Mouse (Mus musculus): ENCODE measurements around the gene Mnat1. TPM values are rescaled to one million over a fixed set of nuclear protein-coding genes. Genes with fewer than 3 reads are reported as not detected.

Mnat1 gene
- polyA plus RNA-seq, 1 experiment from 2014 or later = 17.3 TPM

DNA sequence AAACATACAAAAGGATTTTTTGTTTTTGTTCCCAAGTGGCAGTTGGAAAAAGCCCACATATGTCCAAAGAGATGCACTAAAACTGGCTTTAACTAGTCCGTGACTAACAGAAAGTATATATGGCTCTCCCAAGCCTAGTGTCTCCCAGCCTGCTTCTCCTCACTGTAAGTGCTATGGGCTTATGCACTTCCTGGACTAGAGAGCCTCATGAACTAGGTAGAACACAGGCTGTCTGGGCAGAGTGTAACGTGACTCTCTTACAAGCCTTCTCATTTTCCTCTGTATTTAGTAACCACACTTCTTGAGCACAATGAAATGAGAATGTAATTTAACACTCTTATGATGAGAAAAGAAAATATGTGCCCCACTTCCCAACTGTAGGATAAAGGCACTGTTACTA lies 185.2 kb downstream of the Mnat1 start:
- Histone ChIP-seq H3K4me1 (replicated peaks; ENCODE audit: control insufficient read depth, insufficient read depth, low read length) (no peaks in the 10 kb centered on the region), H3K9ac (replicated peaks; ENCODE audit: low read depth, low read length) (no peak overlapping the region), H3K36me3 (ENCODE audit: control insufficient read depth, insufficient read depth) (no peaks in the 10 kb centered on the region), H3K27ac (ENCODE audit: low read length) (no peak overlapping the region), H3K4me3 (replicated peaks; ENCODE audit: low read length) (no peak overlapping the region), H3K27me3 (replicated peaks; ENCODE audit: control insufficient read depth, insufficient read depth, low read length) (no peaks in the 10 kb centered on the region), H3K4me2 (ENCODE audit: low read length) (no peak overlapping the region), H3K9me3 (ENCODE audit: control insufficient read depth, low read length) (no peaks in the 10 kb centered on the region)
- no peak for ATAC-seq
- 93% methylated on average over 2 of the region's 2 CpGs for WGBS

GRCm38 (mm10) chr12:73317706-73318686 lies 194.5 kb downstream of the Mnat1 start:
- no peak overlapping the region for H3K4me2 ChIP-seq (ENCODE audit: low read length)
- H3K9me3 ChIP-seq (ENCODE audit: control insufficient read depth, low read length) = no peaks in the 10 kb centered on the region
- H3K4me1 ChIP-seq (replicated peaks; ENCODE audit: control insufficient read depth, insufficient read depth, low read length) = no peaks in the 10 kb centered on the region
- no peaks in the 10 kb centered on the region for H3K36me3 ChIP-seq (ENCODE audit: control insufficient read depth, insufficient read depth)
- no peaks in the 10 kb centered on the region for H3K27me3 ChIP-seq (replicated peaks; ENCODE audit: control insufficient read depth, insufficient read depth, low read length)
- H3K9ac ChIP-seq (replicated peaks; ENCODE audit: low read depth, low read length) = no peak overlapping the region
- WGBS = 89% methylated on average over 7 of the region's 7 CpGs
- H3K4me3 ChIP-seq (replicated peaks; ENCODE audit: low read length) = no peak overlapping the region
- H3K27ac ChIP-seq (ENCODE audit: low read length) = no peak overlapping the region
- no peak for ATAC-seq

Other genes with a start within 250 kb of the Mnat1 start
- gene Six6, start 183.8 kb upstream of the Mnat1 start, polyA plus RNA-seq (2015; fragmentation: Nextera tagmentation; extraction: Ambion mirVana) = 0.10 and 0.63 TPM in 2 replicates
- 2.1 and 3.4 TPM in 2 replicates for gene 4930447C04Rik, start 182.9 kb upstream of the Mnat1 start, polyA plus RNA-seq (2015; fragmentation: Nextera tagmentation; extraction: Ambion mirVana)
- 0.46 and 0.97 TPM in 2 replicates for gene Six1, start 69.8 kb upstream of the Mnat1 start, polyA plus RNA-seq (2015; fragmentation: Nextera tagmentation; extraction: Ambion mirVana)
- 0.38 and 0.55 TPM in 2 replicates for gene Six4, start 10.3 kb upstream of the Mnat1 start, polyA plus RNA-seq (2015; fragmentation: Nextera tagmentation; extraction: Ambion mirVana)
- gene Trmt5, start 163.0 kb downstream of the Mnat1 start, polyA plus RNA-seq (2015; fragmentation: Nextera tagmentation; extraction: Ambion mirVana) = 13.1 and 14.9 TPM in 2 replicates
- gene Slc38a6, start 163.1 kb downstream of the Mnat1 start, polyA plus RNA-seq (2015; fragmentation: Nextera tagmentation; extraction: Ambion mirVana) = 7.9 and 9.6 TPM in 2 replicates